Mouse (Mus musculus): ENCODE data around the gene Atp8b5.

- TF ChIP-seq POLR2A (IDR thresholded peaks at IDR 0.05; ENCODE audit: borderline replicate concordance, low read depth, low read length) (no peak), CTCF (IDR thresholded peaks at IDR 0.05; ENCODE audit: low read depth, low read length) (no peak)
Observed at GRCm38 (mm10) chr4:43406162-43406971, 139.4 kb downstream of the Atp8b5 start.
